Mouse (Mus musculus) testis, adult 2 months (tissue): ENCODE measurements at regions not wholly inside any gene's neighbourhood (a gene's known extent, or its start where the extent isn't known, plus 50 kb on each side); places are given as distances from the start of the nearest gene placed in this dataset.

Experiments used
- H3K27ac ChIP-seq: fragments of 200-500 bp; 2 replicates; pipeline ENCODE4 v1.5.1; 2012; ENCODE audit warnings: low read depth, low read length; ENCODE audit not compliant: control insufficient read depth, insufficient read depth
- H3K27me3 ChIP-seq: fragments of 200-500 bp; 2 replicates; pipeline ENCODE4 v1.6.1; 2012; ENCODE audit warnings: mild to moderate bottlenecking, low read length, moderate library complexity; ENCODE audit not compliant: control insufficient read depth, insufficient read depth
- H3K36me3 ChIP-seq: fragments of 200-500 bp; 2 replicates; pipeline ENCODE4 v1.6.1; 2012; ENCODE audit warnings: mild to moderate bottlenecking, low read length; ENCODE audit not compliant: control insufficient read depth, insufficient read depth
- H3K4me1 ChIP-seq: fragments of 200-500 bp; 2 replicates; pipeline ENCODE4 v1.6.1; 2012; ENCODE audit warnings: low read length; ENCODE audit not compliant: control insufficient read depth, insufficient read depth
- H3K4me3 ChIP-seq: fragments of 200-500 bp; 2 replicates; pipeline ENCODE4 v1.5.1; 2012; ENCODE audit warnings: low read depth, mild to moderate bottlenecking, low read length, moderate library complexity, mixed read lengths; ENCODE audit not compliant: control insufficient read depth
- CTCF ChIP-seq: fragments of 200-500 bp; IDR thresholded peaks from 2 replicates; pipeline ENCODE4 v1.5.1; 2012; ENCODE audit warnings: low read depth, mild to moderate bottlenecking, inconsistent platforms, low read length, moderate library complexity; ENCODE audit not compliant: control insufficient read depth, insufficient read depth, insufficient replicate concordance
- POLR2A ChIP-seq: fragments of 200-500 bp; IDR thresholded peaks from 2 replicates; pipeline ENCODE4 v1.6.1; 2012; ENCODE audit warnings: low read depth, mild to moderate bottlenecking, inconsistent platforms, low read length, moderate library complexity; ENCODE audit not compliant: control insufficient read depth

DNA sequence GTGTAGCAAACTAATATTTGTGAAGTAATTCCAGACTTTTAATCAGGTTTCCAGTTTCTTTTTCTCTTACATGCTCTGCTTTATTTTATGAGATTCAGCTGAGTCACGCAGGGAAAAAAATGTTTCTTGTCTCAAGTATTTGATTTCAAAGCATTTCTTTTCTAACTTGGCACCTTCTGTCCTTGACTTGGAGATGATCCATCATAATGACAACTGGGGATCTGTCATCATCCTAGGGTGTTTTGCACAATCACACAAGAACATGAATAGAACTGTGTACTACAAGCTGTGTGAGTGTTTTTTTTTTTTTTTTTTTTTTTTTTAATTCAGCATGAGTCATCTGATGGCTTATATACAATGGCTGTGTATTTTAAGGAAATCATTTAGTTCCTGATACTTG, 1022.0 kb upstream of the Flrt2 start:
- Histone ChIP-seq H3K27me3 (no peaks in the 10 kb centered on the region), H3K36me3 (no peaks in the 10 kb centered on the region)
- no peak for TF ChIP-seq POLR2A
- TF ChIP-seq CTCF = no peak

DNA sequence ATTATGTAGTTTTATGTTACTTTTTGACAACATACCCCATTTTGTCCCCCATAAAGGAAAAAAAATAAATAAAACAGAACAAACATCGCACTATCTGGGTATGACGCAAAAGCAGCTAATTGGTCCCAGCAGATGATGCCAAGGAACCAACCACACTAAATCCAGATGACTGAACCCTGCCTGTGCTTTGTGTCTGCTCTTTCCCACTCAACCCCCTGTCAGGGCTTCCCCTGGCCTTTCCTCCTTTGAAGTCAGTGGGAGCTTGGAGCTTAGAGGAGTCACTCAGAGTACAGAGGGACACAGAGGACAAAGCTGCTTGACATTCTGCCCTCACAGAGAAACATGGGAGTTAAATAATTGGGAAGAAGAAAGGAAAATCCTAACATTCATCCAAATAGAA, 1017.1 kb upstream of the Flrt2 start:
- TF ChIP-seq CTCF (no peak), POLR2A (no peak)
- Histone ChIP-seq H3K27ac (no peak overlapping the region), H3K36me3 (no peaks in the 10 kb centered on the region), H3K27me3 (no peaks in the 10 kb centered on the region), H3K4me1 (no peaks in the 10 kb centered on the region), H3K4me3 (no peak overlapping the region)

More for the DNA sequence above, 1022.0 kb upstream of the Flrt2 start:
- no peak overlapping the region for H3K4me3 ChIP-seq
- H3K27ac ChIP-seq = no peak overlapping the region
- no peaks in the 10 kb centered on the region for H3K4me1 ChIP-seq

- H3K4me3 ChIP-seq = no peak overlapping the region
Measured at GRCm38 (mm10) chr12:94691341-94692029, 1000.5 kb upstream of the Flrt2 start.

GRCm38 (mm10) chr12:94731391-94731790, 960.6 kb upstream of the Flrt2 start:
- Histone ChIP-seq H3K27me3 (no peaks in the 10 kb centered on the region), H3K4me3 (no peak overlapping the region), H3K36me3 (no peaks in the 10 kb centered on the region), H3K4me1 (no peaks in the 10 kb centered on the region), H3K27ac (no peak overlapping the region)
- no peak for TF ChIP-seq POLR2A

More at GRCm38 (mm10) chr12:94691341-94692029, 1000.5 kb upstream of the Flrt2 start:
- Histone ChIP-seq H3K27ac (no peak overlapping the region), H3K36me3 (no peaks in the 10 kb centered on the region), H3K27me3 (no peaks in the 10 kb centered on the region), H3K4me1 (no peaks in the 10 kb centered on the region)
- TF ChIP-seq POLR2A = no peak
- TF ChIP-seq CTCF = no peak

DNA sequence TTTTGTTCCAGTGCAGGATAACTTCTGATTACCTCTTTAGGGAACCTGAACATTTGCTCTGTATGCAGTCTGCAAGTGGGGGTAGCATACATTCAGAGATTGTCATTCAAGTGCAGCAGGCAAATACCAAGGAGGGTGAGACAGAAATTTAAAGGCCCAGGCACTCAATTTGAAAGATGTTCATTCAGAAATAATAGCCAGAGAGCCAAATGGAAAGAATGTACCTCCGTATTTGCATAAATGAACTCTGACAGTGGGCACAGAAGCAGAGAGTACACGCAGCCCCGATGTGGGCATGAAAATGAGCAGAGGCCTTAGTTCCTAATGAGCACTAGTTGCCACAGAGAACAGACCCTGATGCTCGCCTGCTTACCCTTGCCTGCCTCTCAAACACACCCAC, 958.8 kb upstream of the Flrt2 start:
- Histone ChIP-seq H3K27ac (no peak overlapping the region), H3K4me3 (no peak overlapping the region), H3K4me1 (no peaks in the 10 kb centered on the region), H3K27me3 (no peaks in the 10 kb centered on the region), H3K36me3 (no peaks in the 10 kb centered on the region)
- TF ChIP-seq POLR2A (no peak), CTCF (no peak)

DNA sequence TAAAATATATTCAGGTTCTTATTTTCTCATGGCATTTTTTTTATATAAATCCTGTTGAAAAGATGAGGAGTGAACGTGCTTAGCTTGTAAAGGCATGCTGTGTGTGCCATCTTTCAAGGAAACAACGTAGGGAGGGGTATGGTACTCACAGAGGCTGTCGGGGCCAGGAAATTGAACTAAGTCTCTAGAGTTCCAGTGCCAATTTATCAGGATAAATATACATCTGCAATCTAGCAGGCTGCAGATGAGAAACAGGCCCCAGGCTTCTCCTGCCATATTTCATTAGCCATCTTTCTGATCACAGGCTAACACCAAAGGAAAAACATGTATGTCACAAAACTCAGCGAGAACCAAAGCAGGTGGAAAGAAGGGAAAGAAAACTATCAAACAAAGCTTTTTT, 954.8 kb upstream of the Flrt2 start:
- Histone ChIP-seq H3K36me3 (no peaks in the 10 kb centered on the region), H3K27ac (no peak overlapping the region), H3K27me3 (no peaks in the 10 kb centered on the region), H3K4me3 (no peak overlapping the region), H3K4me1 (no peaks in the 10 kb centered on the region)
- TF ChIP-seq POLR2A (no peak), CTCF (no peak)

GRCm38 (mm10) chr12:94749747-94750515, 942.1 kb upstream of the Flrt2 start:
- no peaks in the 10 kb centered on the region for H3K36me3 ChIP-seq
- TF ChIP-seq POLR2A (no peak), CTCF (no peak)

More at GRCm38 (mm10) chr12:94749747-94750515, 942.1 kb upstream of the Flrt2 start:
- H3K4me1 ChIP-seq = no peaks in the 10 kb centered on the region
- no peak overlapping the region for H3K4me3 ChIP-seq
- H3K27ac ChIP-seq = no peak overlapping the region
- H3K27me3 ChIP-seq = no peaks in the 10 kb centered on the region
